Mouse (Mus musculus): ENCODE data around the gene Hoxc6. TPM values are rescaled to one million over a fixed set of nuclear protein-coding genes. Genes with fewer than 3 reads are reported as not detected.

Hoxc6 gene
- polyA plus RNA-seq, 1 experiment from 2014 or later = not detected

DNA sequence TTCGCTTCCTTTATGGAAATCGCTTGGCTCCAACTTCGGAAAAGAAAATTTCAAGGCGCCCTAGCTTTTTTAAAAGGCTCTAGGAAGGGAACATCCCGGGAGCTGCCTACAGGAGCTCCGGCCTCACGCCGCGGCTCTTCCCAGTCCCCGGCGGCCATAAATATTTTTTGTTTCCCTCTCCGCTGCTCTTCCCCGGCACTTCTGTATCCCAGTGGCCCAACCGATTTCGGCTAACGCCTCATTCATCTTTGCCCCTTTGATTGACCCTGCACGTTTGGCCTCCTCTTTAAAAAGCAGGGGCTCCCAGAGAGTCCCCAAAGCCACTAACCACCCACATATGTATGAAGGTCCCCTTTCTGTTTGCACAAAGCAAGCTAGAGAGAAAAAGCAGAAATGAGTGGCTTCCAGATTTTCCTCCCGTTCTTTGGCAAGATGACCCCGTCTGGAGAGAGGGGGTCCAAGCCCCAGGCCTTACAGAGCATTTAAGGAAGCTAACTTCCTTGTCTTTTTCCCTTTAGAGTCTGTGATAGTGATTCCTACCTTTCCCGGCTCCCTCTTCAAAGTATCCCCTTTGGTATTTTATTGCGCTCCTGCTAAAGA, 61.4 kb downstream of the Hoxc6 start:
- Histone ChIP-seq H3K9ac (ENCODE audit: low read depth, low read length) (no peak overlapping the region), H3K4me1 (ENCODE audit: control insufficient read depth, insufficient read depth, low read length) (no peaks in the 10 kb centered on the region), H3K9me3 (replicated peaks; ENCODE audit: control insufficient read depth, low read length, poor library complexity, severe bottlenecking) (no peaks in the 10 kb centered on the region), H3K4me3 (ENCODE audit: low read depth, low read length) (no peak overlapping the region), H3K36me3 (ENCODE audit: control insufficient read depth, insufficient read depth, low read length) (no peaks in the 10 kb centered on the region), H3K27me3 (ENCODE audit: control insufficient read depth, insufficient read depth, low read depth, low read length) (peaks cover 82% of the 10 kb centered on the region), H3K27ac (ENCODE audit: low read length) (no peak overlapping the region), H3K4me2 (ENCODE audit: low read length) (no peak overlapping the region)
- 1% methylated on average over 21 of the region's 21 CpGs for WGBS
- ATAC-seq = no peak

DNA sequence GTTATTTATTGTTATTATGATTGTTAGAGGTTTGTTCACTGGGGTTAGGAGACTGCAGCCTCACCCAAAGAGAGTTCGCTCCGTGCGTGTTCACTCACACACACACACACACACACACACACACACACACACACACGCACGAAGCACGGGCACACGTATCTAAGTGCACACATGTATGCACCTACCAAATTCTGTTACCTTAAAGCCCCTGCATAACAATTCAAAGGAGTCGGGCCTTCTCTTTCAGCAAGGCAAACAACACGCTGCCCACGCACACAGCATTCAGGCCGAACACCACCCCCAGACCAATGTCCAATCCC, 61.9 kb downstream of the Hoxc6 start:
- H3K27ac ChIP-seq (ENCODE audit: low read length) = no peak overlapping the region
- 3% methylated on average over 11 of the region's 11 CpGs for WGBS

DNA sequence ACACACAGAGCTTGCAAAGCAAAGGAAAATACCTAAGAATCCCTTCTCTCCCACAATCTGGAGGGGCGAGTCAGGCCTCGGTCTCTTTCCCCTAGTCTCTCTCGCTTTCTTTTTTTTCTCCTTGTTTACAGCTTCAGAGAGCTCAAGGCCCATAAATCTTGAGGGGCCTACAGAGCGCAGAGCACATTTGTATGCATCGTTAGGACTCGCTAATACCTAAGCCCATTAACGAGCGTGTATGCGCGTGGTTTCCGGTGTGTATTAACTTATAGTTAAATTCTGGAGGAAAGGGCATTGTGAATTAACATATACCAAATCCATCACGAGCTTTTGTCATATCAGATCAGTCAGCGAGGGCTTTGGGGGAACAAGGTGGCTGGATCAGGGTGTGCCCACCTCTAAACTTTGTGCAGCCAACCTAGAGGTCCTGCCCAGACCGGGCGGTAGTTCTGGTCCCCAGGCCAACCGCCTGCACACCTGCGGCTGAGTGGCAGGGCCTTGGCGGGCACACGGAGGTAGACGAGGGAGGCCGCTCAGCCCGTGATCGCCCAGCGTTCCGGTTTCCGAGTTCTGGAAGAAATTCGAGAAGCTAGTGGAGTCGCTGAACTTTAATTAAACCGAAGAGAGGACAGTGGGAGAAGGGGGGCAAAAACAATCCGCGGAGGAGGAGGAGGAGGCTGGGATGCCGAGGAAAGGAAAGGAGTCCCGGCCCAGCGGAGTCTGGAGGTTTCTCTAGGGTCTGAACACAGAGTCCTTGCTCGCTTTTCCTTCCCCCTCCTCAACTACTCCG, 62.5 kb downstream of the Hoxc6 start:
- Histone ChIP-seq H3K9me3 (replicated peaks; ENCODE audit: control insufficient read depth, low read length, poor library complexity, severe bottlenecking) (no peaks in the 10 kb centered on the region), H3K36me3 (ENCODE audit: control insufficient read depth, insufficient read depth, low read length) (no peaks in the 10 kb centered on the region), H3K27me3 (ENCODE audit: control insufficient read depth, insufficient read depth, low read depth, low read length) (peaks cover 83% of the 10 kb centered on the region), H3K4me2 (ENCODE audit: low read length) (no peak overlapping the region), H3K9ac (ENCODE audit: low read depth, low read length) (no peak overlapping the region), H3K4me1 (ENCODE audit: control insufficient read depth, insufficient read depth, low read length) (no peaks in the 10 kb centered on the region), H3K27ac (ENCODE audit: low read length) (no peak overlapping the region), H3K4me3 (ENCODE audit: low read depth, low read length) (no peak overlapping the region)
- under 1% methylated on average over 36 of the region's 36 CpGs for WGBS
- no peak for ATAC-seq

More for the DNA sequence above, 61.9 kb downstream of the Hoxc6 start:
- no peak overlapping the region for H3K4me2 ChIP-seq (ENCODE audit: low read length)
- no peak overlapping the region for H3K9ac ChIP-seq (ENCODE audit: low read depth, low read length)
- no peaks in the 10 kb centered on the region for H3K36me3 ChIP-seq (ENCODE audit: control insufficient read depth, insufficient read depth, low read length)
- H3K4me3 ChIP-seq (ENCODE audit: low read depth, low read length) = no peak overlapping the region
- no peaks in the 10 kb centered on the region for H3K9me3 ChIP-seq (replicated peaks; ENCODE audit: control insufficient read depth, low read length, poor library complexity, severe bottlenecking)
- ATAC-seq = no peak
- H3K27me3 ChIP-seq (ENCODE audit: control insufficient read depth, insufficient read depth, low read depth, low read length) = peaks cover 83% of the 10 kb centered on the region
- H3K4me1 ChIP-seq (ENCODE audit: control insufficient read depth, insufficient read depth, low read length) = no peaks in the 10 kb centered on the region

DNA sequence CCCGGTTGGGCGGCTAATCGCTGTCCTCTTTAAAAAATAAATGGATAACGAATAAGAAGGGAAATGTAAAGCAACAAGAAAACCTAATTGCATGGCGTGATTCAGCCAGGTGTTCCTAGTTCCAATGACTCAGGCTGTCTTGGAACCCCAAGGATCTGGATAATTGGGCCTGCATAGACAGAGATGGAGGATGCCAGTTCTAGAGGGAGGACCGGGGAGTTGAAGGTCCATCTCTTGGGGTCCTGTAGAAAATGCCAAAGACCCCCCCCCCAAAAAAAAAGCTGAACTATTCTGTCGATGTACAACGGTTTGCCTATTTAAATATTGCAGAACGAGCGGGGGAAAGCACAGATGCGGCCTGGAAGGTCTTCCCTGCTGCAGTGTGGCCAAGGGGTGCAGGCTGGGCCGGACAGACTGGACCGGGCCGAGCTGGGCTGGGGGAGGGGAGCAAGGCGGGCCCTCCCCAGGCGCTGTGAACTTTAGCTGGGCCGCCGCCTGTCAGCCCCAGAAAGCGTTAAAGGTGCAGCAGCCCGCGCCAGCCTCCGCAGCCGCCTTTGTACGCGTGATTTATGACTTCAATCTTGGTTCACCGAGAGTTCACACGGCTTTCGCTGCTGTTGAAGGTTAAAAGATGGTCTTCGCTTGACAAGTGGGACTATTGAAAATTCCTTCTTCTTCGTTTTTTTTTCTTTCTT, 63.2 kb downstream of the Hoxc6 start:
- no peaks in the 10 kb centered on the region for H3K36me3 ChIP-seq (ENCODE audit: control insufficient read depth, insufficient read depth, low read length)
- peaks cover 84% of the 10 kb centered on the region for H3K27me3 ChIP-seq (ENCODE audit: control insufficient read depth, insufficient read depth, low read depth, low read length)
- no peak overlapping the region for H3K4me2 ChIP-seq (ENCODE audit: low read length)
- no peak for ATAC-seq
- 1% methylated on average over 30 of the region's 30 CpGs for WGBS
- no peaks in the 10 kb centered on the region for H3K4me1 ChIP-seq (ENCODE audit: control insufficient read depth, insufficient read depth, low read length)
- no peak overlapping the region for H3K27ac ChIP-seq (ENCODE audit: low read length)
- H3K9ac ChIP-seq (ENCODE audit: low read depth, low read length) = no peak overlapping the region
- H3K4me3 ChIP-seq (ENCODE audit: low read depth, low read length) = no peak overlapping the region
- H3K9me3 ChIP-seq (replicated peaks; ENCODE audit: control insufficient read depth, low read length, poor library complexity, severe bottlenecking) = no peaks in the 10 kb centered on the region

MicroRNA genes within 50 kb of the gene (microRNA counts, 519-probe panel; counts per million panel counts)
- 386 counts per million, percentile 18 among the panel's probes with 10 or more counts for microRNA mmu-miR-615-3p
- microRNA mmu-miR-615-5p = 386 counts per million, percentile 18 among the panel's probes with 10 or more counts

Small RNA genes lying within 50 kb of the gene (microRNA-seq; reads per million reads assigned to microRNA genes)
- 1.2 reads per million for gene Mir196a-2
- 34.5 reads per million, percentile 42 among the genes with 10 or more reads in this experiment for gene Mir615

Other genes with a start within 250 kb of the Hoxc6 start
- not detected in 2 replicates for gene Hoxc13, start 77.2 kb upstream of the Hoxc6 start, polyA plus RNA-seq (2015; fragmentation: Nextera tagmentation; extraction: Ambion mirVana)
- gene Hoxc12, start 61.5 kb upstream of the Hoxc6 start, polyA plus RNA-seq (2015; fragmentation: Nextera tagmentation; extraction: Ambion mirVana) = not detected in 2 replicates
- gene Hoxc11, start 43.8 kb upstream of the Hoxc6 start, polyA plus RNA-seq (2015; fragmentation: Nextera tagmentation; extraction: Ambion mirVana) = not detected in 2 replicates
- gene Hoxc10, start 31.5 kb upstream of the Hoxc6 start, polyA plus RNA-seq (2015; fragmentation: Nextera tagmentation; extraction: Ambion mirVana) = not detected in 2 replicates
- gene Hoxc5, start 30.8 kb upstream of the Hoxc6 start, polyA plus RNA-seq (2015; fragmentation: Nextera tagmentation; extraction: Ambion mirVana) = 0.22 TPM in 1 of 2 replicates, not detected in the other
- not detected in 2 replicates for gene Hoxc9, start 21.8 kb upstream of the Hoxc6 start, polyA plus RNA-seq (2015; fragmentation: Nextera tagmentation; extraction: Ambion mirVana)
- gene Hoxc8, start 7.7 kb upstream of the Hoxc6 start, polyA plus RNA-seq (2015; fragmentation: Nextera tagmentation; extraction: Ambion mirVana) = not detected in 2 replicates
- not detected in 2 replicates for gene Hoxc4, start 20.7 kb downstream of the Hoxc6 start, polyA plus RNA-seq (2015; fragmentation: Nextera tagmentation; extraction: Ambion mirVana)
- 24.3 and 25.5 TPM in 2 replicates for gene Smug1, start 168.8 kb downstream of the Hoxc6 start, polyA plus RNA-seq (2015; fragmentation: Nextera tagmentation; extraction: Ambion mirVana)
- 139 and 151 TPM in 2 replicates for gene Cbx5, start 241.6 kb downstream of the Hoxc6 start, polyA plus RNA-seq (2015; fragmentation: Nextera tagmentation; extraction: Ambion mirVana)
- 630 and 680 TPM in 2 replicates for gene Hnrnpa1, start 242.2 kb downstream of the Hoxc6 start, polyA plus RNA-seq (2015; fragmentation: Nextera tagmentation; extraction: Ambion mirVana)

Data from midbrain, embryonic 16.5 days (tissue).